Mouse (Mus musculus) neural tube, postnatal 0 days (tissue): Measurements from ENCODE around the gene Selenow. TPM values are rescaled to one million over a fixed set of nuclear protein-coding genes. Genes with fewer than 3 reads are reported as not detected.

Source experiments
- polyA plus RNA-seq: library from polyadenylated mRNA; unstranded; fragments of >200 nt; fragmentation: Nextera tagmentation; extraction: Ambion mirVana; gene quantifications from 2 replicates; pipeline ENCODE4 v1.2.1, GENCODE M21; 2015

Selenow gene
- 1,765 and 1,901 TPM in 2 replicates for polyA plus RNA-seq

GRCm38 (mm10) chr7:15922220-15922773 is at the start of gene Selenow:
TSS of gene Selenow (minus strand) at chr7:15922402.

GRCm38 (mm10) chr7:15967312-15967711 is 45.1 kb upstream of the Selenow start, which contains the start of gene Ehd2:
TSS of gene Ehd2 (minus strand) at chr7:15967567.

GRCm38 (mm10) chr7:15945721-15946536 is 23.7 kb upstream of the Selenow start, which contains the start of gene Nop53:
TSS of gene Nop53 (minus strand) at chr7:15946074.

DNA sequence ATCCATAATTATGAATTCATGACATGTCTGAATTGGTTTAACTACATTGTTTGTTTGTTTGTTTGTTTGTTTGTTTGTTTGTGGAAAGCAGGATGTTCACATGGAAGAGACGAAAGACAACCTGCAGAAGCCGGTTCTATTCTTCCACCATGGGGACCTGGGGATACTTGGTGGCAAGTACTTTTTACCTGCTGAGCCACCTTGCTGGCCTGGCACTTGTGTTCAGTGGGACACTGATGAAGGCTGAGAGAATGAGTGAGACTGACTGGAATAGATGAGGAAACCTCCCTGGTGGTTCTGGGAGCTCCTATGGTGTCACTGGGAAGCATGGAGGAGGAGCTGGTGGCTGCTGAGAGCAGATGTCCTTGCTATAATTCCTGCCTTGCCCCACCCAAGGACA is 39.9 kb downstream of the Selenow start, which contains the start of gene Crxos:
Crxos (plus strand) TSS at position 301 of the 400 bp plus-strand sequence.

DNA sequence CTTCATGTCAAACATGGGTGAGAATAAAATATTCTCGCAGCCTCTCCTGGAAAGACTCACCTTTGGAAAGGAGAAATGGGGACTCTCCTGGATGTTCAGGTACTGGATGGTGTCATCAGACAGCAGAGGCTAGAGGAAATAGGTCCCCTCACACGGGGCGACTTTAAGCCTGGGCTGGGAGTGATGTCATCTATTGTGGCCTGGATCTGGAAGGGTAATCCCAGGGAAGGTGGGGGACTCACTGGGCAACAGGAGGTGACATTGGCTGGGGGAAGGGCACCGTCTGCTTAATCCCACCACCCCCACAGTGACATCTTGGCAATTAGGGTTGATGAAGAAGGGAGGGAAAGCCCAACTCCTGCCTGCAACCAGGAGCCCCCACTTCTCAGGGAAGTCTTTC is 42.4 kb downstream of the Selenow start, which contains the start of gene Crx:
Crx (minus strand) TSS at position 213 of the 400 bp plus-strand sequence.

Other genes with a start within 250 kb of the Selenow start
- gene Obox5, start 172.3 kb downstream of the Selenow start, polyA plus RNA-seq: not detected in 2 replicates
- not detected in 2 replicates for gene Obox6, start 82.7 kb downstream of the Selenow start, polyA plus RNA-seq
- gene Crx, start 42.4 kb downstream of the Selenow start, polyA plus RNA-seq: not detected in 2 replicates
- not detected in 2 replicates for gene Crxos, start 39.8 kb downstream of the Selenow start, polyA plus RNA-seq
- gene Nop53, start 23.7 kb upstream of the Selenow start, polyA plus RNA-seq: 109 and 111 TPM in 2 replicates
- gene Ehd2, start 45.2 kb upstream of the Selenow start, polyA plus RNA-seq: 5.6 and 8.1 TPM in 2 replicates
- gene Bicra, start 125.5 kb upstream of the Selenow start, polyA plus RNA-seq: 3.9 and 5.4 TPM in 2 replicates
- 0.24 and 0.32 TPM in 2 replicates for gene Zfp541, start 139.4 kb upstream of the Selenow start, polyA plus RNA-seq
- 245 and 283 TPM in 2 replicates for gene Napa, start 176.1 kb upstream of the Selenow start, polyA plus RNA-seq
- gene Kptn, start 197.5 kb upstream of the Selenow start, polyA plus RNA-seq: 33.5 and 36.5 TPM in 2 replicates
- gene Slc8a2, start 207.4 kb upstream of the Selenow start, polyA plus RNA-seq: 1.4 and 2.1 TPM in 2 replicates